Mouse (Mus musculus) erythroblast, embryonic 14.5 days (primary cell): ENCODE results near the gene Slc35f5.

ENCODE experiments used
- GATA1 ChIP-seq: IDR thresholded peaks from 2 replicates; pipeline ENCODE4 v1.6.1; 2012; ENCODE audit warnings: low read length, inconsistent platforms, mixed read lengths
- TAL1 ChIP-seq: IDR thresholded peaks from 3 replicates; pipeline ENCODE4 v1.6.1; 2012; ENCODE audit warnings: low read length, inconsistent platforms, mixed read lengths

GRCm38 (mm10) chr1:125561206-125561605 lies 811 bp downstream of the Slc35f5 start:
- TF ChIP-seq TAL1 (no peak), GATA1 (no peak)
